Mouse (Mus musculus): ENCODE data around the gene Arid2.
"Not testable (repeated sequence)": the region's sequence is repeated elsewhere in the genome, so short reads cannot be mapped to it uniquely, and the experiment has no call there.

DNA sequence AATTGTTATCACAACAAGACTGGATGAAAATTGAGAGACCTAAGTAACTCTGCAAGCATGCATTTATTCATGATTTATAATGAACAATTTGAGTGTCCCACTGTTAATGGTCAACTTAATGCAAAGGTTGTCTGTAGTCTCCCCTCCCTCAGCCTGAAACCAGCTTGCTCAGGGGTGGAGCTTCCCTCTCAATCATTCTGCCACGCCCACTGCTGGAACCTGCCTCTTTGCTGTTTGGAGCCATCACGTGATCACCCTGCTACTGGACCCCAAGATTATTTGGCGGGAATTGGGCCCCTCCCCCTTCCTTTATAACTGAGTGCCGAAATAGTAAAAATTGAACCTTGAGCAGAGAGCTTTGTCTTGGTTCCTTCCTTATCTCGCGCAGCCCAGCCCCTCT, 154.2 kb downstream of the Arid2 start:
- TF ChIP-seq USF1 (IDR thresholded peaks at IDR 0.05; ENCODE audit: low read depth); CEBPB (IDR thresholded peaks at IDR 0.05; ENCODE audit: insufficient read depth, poor library complexity, severe bottlenecking); POLR2A (IDR thresholded peaks at IDR 0.05; ENCODE audit: insufficient read length, low read depth); TCF12 (IDR thresholded peaks at IDR 0.05; ENCODE audit: insufficient read depth, poor library complexity, severe bottlenecking); SRF (IDR thresholded peaks at IDR 0.05; ENCODE audit: control insufficient read depth, insufficient read length, low read depth); MAX (IDR thresholded peaks at IDR 0.05; ENCODE audit: low read depth); MYOD1 (IDR thresholded peaks at IDR 0.05; ENCODE audit: control insufficient read depth in 1 of 3, insufficient read length in 2 of 3, low read depth in 2 of 3); TCF3 (IDR thresholded peaks at IDR 0.05; ENCODE audit: insufficient read length, low read depth): not testable (repeated sequence)

All from myocyte (in vitro differentiated cells).